Mouse (Mus musculus) liver, embryonic 15.5 days (tissue): ENCODE measurements around the gene Nek8. TPM values are rescaled to one million over a fixed set of nuclear protein-coding genes. Genes with fewer than 3 reads are reported as not detected.
"Not testable (repeated sequence)": the region's sequence is repeated elsewhere in the genome, so short reads cannot be mapped to it uniquely, and the experiment has no call there.

ENCODE experiments used
- ATAC-seq: fragments of 200-750 bp; cut with Nextera tagmentation; 2 replicates; pipeline ENCODE4 v1.8.0; 2017; ENCODE audit warnings: moderate number of reproducible peaks, mild to moderate bottlenecking, moderate library complexity; ENCODE audit not compliant: insufficient read depth
- H3K27ac ChIP-seq: fragments of 300-500 bp; sonication (generic); replicated peaks from 2 replicates; pipeline ENCODE4 v1.5.1; 2015; ENCODE audit warnings: mild to moderate bottlenecking, inconsistent platforms
- H3K27me3 ChIP-seq: fragments of 300-500 bp; sonication (generic); 2 replicates; pipeline ENCODE4 v1.6.1; 2015; ENCODE audit warnings: mild to moderate bottlenecking, inconsistent platforms
- H3K36me3 ChIP-seq: fragments of 300-500 bp; sonication (generic); replicated peaks from 2 replicates; pipeline ENCODE4 v1.6.1; 2015; ENCODE audit warnings: moderate library complexity, mild to moderate bottlenecking, inconsistent platforms
- H3K4me1 ChIP-seq: fragments of 300-500 bp; sonication (generic); replicated peaks from 2 replicates; pipeline ENCODE4 v1.6.1; 2015; ENCODE audit warnings: inconsistent platforms
- H3K4me2 ChIP-seq: fragments of 300-500 bp; sonication (generic); 2 replicates; pipeline ENCODE4 v1.6.1; 2015; ENCODE audit warnings: moderate library complexity, mild to moderate bottlenecking, inconsistent platforms
- H3K4me3 ChIP-seq: fragments of 300-500 bp; sonication (generic); replicated peaks from 2 replicates; pipeline ENCODE4 v1.5.1; 2015; ENCODE audit warnings: mild to moderate bottlenecking, inconsistent platforms
- H3K9ac ChIP-seq: fragments of 300-500 bp; sonication (generic); 2 replicates; pipeline ENCODE4 v1.6.1; 2015; ENCODE audit warnings: moderate library complexity, mild to moderate bottlenecking, inconsistent platforms
- H3K9me3 ChIP-seq: fragments of 300-500 bp; sonication (generic); replicated peaks from 2 replicates; pipeline ENCODE4 v1.6.1; 2016; ENCODE audit warnings: inconsistent platforms
- WGBS: fragments of 180-500 bp; shearing (Covaris S2); methylation state at CpG from one replicate; pipeline ENCODE4 v1.1.7; 2015; ENCODE audit warnings: mixed read lengths; ENCODE audit not compliant: insufficient replicate concordance; 5-methylcytosine and 5-hydroxymethylcytosine counted together
- polyA plus RNA-seq: library from polyadenylated mRNA; unstranded; fragments of >200 nt; fragmentation: Nextera tagmentation; extraction: Ambion mirVana; gene quantifications from 2 replicates; pipeline ENCODE4 v1.2.1, GENCODE M21; 2015

Nek8 gene
- polyA plus RNA-seq, 1 experiment from 2014 or later = 8.1 TPM

GRCm38 (mm10) chr11:78135314-78135713, 41.2 kb downstream of the Nek8 start:
- not testable (repeated sequence) for H3K27ac ChIP-seq, ATAC-seq, H3K27me3 ChIP-seq, H3K9me3 ChIP-seq, H3K36me3 ChIP-seq, H3K9ac ChIP-seq, H3K4me3 ChIP-seq, H3K4me2 ChIP-seq
- 66% methylated on average over 7 of the region's 7 CpGs for WGBS
- H3K4me1 ChIP-seq = peaks cover 67% of the 10 kb centered on the region

DNA sequence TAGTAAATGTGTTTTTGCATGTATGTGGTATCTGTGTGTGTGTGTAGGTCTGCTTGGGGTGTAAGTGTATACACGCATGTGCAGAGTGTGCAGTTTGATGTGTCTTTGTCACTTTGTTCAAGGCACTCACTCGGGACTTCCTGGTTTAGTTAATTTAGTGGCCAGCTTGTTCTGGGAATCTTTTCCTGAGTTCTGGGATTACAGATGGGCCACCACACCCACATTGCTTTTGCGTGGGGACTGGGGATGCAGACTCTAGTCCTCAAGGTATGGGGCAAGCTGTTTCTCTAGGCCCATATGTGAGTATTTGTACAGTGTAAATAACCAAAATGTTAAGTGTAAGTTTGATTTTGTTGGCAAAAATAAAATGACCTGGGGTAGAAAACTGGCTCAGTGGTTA, 42.1 kb downstream of the Nek8 start:
- H3K9ac ChIP-seq = no peak overlapping the region
- peak overlapping the region; percentile 16; the same call in 1 of the 2 replicates for H3K27ac ChIP-seq
- no peak overlapping the region for H3K4me2 ChIP-seq
- no peaks in the 10 kb centered on the region for H3K27me3 ChIP-seq
- no peak overlapping the region for H3K4me3 ChIP-seq
- ATAC-seq = no peak; the same call in 1 of the 2 replicates
- H3K36me3 ChIP-seq = 0 out of 2 replicates have a peak, but pooled peaks cover under 1% of the 10 kb centered on the region
- H3K9me3 ChIP-seq = no peaks in the 10 kb centered on the region
- peaks cover 70% of the 10 kb centered on the region for H3K4me1 ChIP-seq
- WGBS = 46% methylated on average over 3 of the region's 3 CpGs

- Histone ChIP-seq H3K27ac (peak overlapping the region; percentile 16; the same call in 1 of the 2 replicates), H3K4me1 (peaks cover 72% of the 10 kb centered on the region), H3K4me2 (no peak overlapping the region), H3K9me3 (no peaks in the 10 kb centered on the region), H3K4me3 (no peak overlapping the region), H3K27me3 (no peaks in the 10 kb centered on the region), H3K36me3 (0 out of 2 replicates have a peak, but pooled peaks cover 3% of the 10 kb centered on the region), H3K9ac (no peak overlapping the region)
- no peak for ATAC-seq
- WGBS = 28% methylated on average over 6 of the region's 6 CpGs
These were observed 42.6 kb downstream of the Nek8 start for GRCm38 (mm10) chr11:78133915-78134314.

- no peak overlapping the region for H3K27ac ChIP-seq
- ATAC-seq = no peak
- WGBS = 53% methylated on average over 8 of the region's 8 CpGs
These were observed 47.0 kb downstream of the Nek8 start for GRCm38 (mm10) chr11:78129458-78129857.

GRCm38 (mm10) chr11:78126739-78127138, 49.7 kb downstream of the Nek8 start:
- no peak overlapping the region for H3K4me3 ChIP-seq
- H3K36me3 ChIP-seq = 0 out of 2 replicates have a peak, but pooled peaks cover 3% of the 10 kb centered on the region
- peak overlapping the region; percentile 26 for H3K27ac ChIP-seq

More at GRCm38 (mm10) chr11:78129458-78129857, 47.0 kb downstream of the Nek8 start:
- Histone ChIP-seq H3K9me3 (no peaks in the 10 kb centered on the region), H3K4me1 (peaks cover 76% of the 10 kb centered on the region), H3K4me3 (no peak overlapping the region), H3K4me2 (no peak overlapping the region), H3K9ac (no peak overlapping the region), H3K27me3 (no peaks in the 10 kb centered on the region), H3K36me3 (0 out of 2 replicates have a peak, but pooled peaks cover 3% of the 10 kb centered on the region)

GRCm38 (mm10) chr11:78125691-78126090, 50.8 kb downstream of the Nek8 start:
- no peaks in the 10 kb centered on the region for H3K27me3 ChIP-seq
- WGBS = 19% methylated on average over 6 of the region's 6 CpGs
- H3K4me3 ChIP-seq = no peak overlapping the region
- H3K36me3 ChIP-seq = 0 out of 2 replicates have a peak, but pooled peaks cover 3% of the 10 kb centered on the region
- peak overlapping the region; percentile 11 for H3K27ac ChIP-seq
- H3K9ac ChIP-seq = 0 out of 2 replicates have a peak overlapping the region, but pooled peaks have one; percentile 1
- H3K9me3 ChIP-seq = no peaks in the 10 kb centered on the region
- peak overlapping the region; percentile 40 for H3K4me2 ChIP-seq
- peaks cover 76% of the 10 kb centered on the region for H3K4me1 ChIP-seq
- no peak for ATAC-seq

More at GRCm38 (mm10) chr11:78126739-78127138, 49.7 kb downstream of the Nek8 start:
- ATAC-seq = peak; percentile 58
- H3K9me3 ChIP-seq = no peaks in the 10 kb centered on the region
- WGBS = 30% methylated on average over 4 of the region's 4 CpGs
- H3K4me2 ChIP-seq = no peak overlapping the region
- H3K4me1 ChIP-seq = peaks cover 68% of the 10 kb centered on the region
- H3K9ac ChIP-seq = no peak overlapping the region
- no peaks in the 10 kb centered on the region for H3K27me3 ChIP-seq

DNA sequence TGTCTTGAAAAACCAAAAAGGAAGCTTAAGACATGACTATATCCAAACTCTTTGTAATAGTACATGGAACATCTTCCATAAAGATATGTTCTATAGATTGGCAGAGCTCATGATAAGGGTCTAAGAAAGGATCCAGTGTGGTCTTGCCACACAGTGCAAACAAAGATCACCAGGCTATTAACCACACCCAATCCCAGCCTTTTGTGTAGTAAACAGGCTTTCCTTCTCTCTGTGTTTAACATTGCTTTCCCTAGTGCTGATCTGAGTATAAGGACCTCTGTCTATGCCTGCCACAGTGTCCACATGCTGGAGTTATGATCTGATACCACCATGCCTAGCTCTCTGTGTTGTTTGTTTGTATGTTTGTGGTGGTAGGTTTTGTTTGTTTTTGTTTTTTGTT, 52.7 kb downstream of the Nek8 start:
- ATAC-seq = no peak
- H3K4me3 ChIP-seq = no peak overlapping the region
- H3K4me2 ChIP-seq = no peak overlapping the region
- H3K27me3 ChIP-seq = no peaks in the 10 kb centered on the region
- H3K9ac ChIP-seq = no peak overlapping the region
- H3K9me3 ChIP-seq = no peaks in the 10 kb centered on the region
- H3K4me1 ChIP-seq = peaks cover 79% of the 10 kb centered on the region
- H3K36me3 ChIP-seq = no peaks in the 10 kb centered on the region
- peak overlapping the region; percentile 31 for H3K27ac ChIP-seq

DNA sequence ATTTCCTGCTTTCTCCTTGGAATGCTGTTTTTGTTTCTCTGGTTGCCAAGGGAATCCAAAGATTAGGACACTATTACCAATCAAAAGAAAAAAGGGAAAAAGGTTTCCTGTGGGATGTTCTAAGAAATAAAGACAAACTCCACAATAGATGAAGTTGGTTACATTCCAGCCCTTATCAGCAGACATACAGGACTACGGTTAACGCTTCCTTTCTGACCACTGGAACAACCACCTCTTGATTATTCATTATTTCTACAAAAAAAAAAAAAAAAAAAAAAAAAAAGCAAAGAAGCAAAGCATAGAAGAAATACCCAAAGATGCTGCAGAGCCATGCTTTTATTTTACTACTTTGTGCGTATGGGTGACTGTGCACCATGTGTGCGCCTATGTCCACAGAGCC, 53.7 kb downstream of the Nek8 start:
- no peak for ATAC-seq
- Histone ChIP-seq H3K27me3 (no peaks in the 10 kb centered on the region), H3K9me3 (no peaks in the 10 kb centered on the region), H3K4me3 (no peak overlapping the region), H3K9ac (no peak overlapping the region), H3K27ac (no peak overlapping the region), H3K36me3 (no peaks in the 10 kb centered on the region), H3K4me1 (peaks cover 79% of the 10 kb centered on the region), H3K4me2 (no peak overlapping the region)
- WGBS = 44% methylated on average over 4 of the region's 4 CpGs

DNA sequence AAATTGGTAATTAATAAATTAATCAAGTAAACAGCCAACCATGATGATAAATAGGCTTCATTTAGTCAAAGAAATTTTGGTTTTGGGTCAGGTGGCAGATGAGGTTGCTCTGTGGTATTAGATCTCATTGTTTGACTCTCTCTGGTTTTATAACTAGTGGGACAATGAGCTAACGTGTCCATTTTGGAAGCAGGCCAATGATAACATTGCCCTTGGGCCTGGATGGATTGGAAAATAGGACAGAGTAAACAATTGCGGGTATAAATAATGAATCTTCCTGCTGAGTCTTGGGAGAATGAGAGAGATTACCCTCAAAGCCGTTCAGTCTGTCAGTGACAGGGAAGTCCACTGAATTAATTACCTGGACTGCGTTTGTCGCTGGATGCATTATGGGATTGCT, 55.3 kb downstream of the Nek8 start:
- H3K36me3 ChIP-seq = no peaks in the 10 kb centered on the region
- WGBS = 64% methylated on average over 5 of the region's 5 CpGs
- H3K27me3 ChIP-seq = no peaks in the 10 kb centered on the region
- H3K4me1 ChIP-seq = peaks cover 79% of the 10 kb centered on the region
- no peak overlapping the region for H3K27ac ChIP-seq
- H3K4me2 ChIP-seq = no peak overlapping the region
- no peak overlapping the region for H3K4me3 ChIP-seq
- no peak for ATAC-seq
- no peak overlapping the region for H3K9ac ChIP-seq
- H3K9me3 ChIP-seq = no peaks in the 10 kb centered on the region

- Histone ChIP-seq H3K4me2 (peak overlapping the region; percentile 21; the same call in 1 of the 2 replicates), H3K27me3 (no peaks in the 10 kb centered on the region), H3K9me3 (no peaks in the 10 kb centered on the region), H3K27ac (0 out of 2 replicates have a peak overlapping the region, but pooled peaks have one; percentile 26), H3K36me3 (no peaks in the 10 kb centered on the region), H3K9ac (no peak overlapping the region), H3K4me1 (peaks cover 81% of the 10 kb centered on the region), H3K4me3 (no peak overlapping the region)
- 23% methylated on average over 8 of the region's 8 CpGs for WGBS
- ATAC-seq = no peak
These were observed 56.6 kb downstream of the Nek8 start for GRCm38 (mm10) chr11:78119898-78120297.

DNA sequence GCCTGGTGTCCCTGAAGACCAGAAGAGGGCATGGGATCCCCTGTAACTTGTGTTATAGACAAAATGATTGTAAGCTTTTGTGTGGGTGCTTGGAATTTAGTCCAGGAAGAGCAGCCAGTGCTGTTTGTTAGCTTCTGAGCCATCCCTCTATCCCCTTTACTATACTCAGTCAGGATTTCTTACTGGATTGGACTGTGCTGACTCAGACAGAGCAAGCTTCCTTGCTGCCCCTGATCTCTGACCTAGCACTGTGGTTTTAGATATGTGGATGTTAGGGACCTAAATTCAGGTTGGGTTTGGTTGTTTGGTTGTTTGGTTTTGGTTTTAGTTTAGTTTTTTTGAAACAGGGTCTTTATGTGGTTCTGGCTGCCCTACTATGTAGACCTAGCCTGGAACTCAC, 58.0 kb downstream of the Nek8 start:
- Histone ChIP-seq H3K9ac (no peak overlapping the region), H3K27ac (no peak overlapping the region), H3K4me1 (peaks cover 85% of the 10 kb centered on the region), H3K36me3 (no peaks in the 10 kb centered on the region), H3K4me3 (no peak overlapping the region), H3K4me2 (no peak overlapping the region), H3K27me3 (no peaks in the 10 kb centered on the region), H3K9me3 (no peaks in the 10 kb centered on the region)
- ATAC-seq = no peak

DNA sequence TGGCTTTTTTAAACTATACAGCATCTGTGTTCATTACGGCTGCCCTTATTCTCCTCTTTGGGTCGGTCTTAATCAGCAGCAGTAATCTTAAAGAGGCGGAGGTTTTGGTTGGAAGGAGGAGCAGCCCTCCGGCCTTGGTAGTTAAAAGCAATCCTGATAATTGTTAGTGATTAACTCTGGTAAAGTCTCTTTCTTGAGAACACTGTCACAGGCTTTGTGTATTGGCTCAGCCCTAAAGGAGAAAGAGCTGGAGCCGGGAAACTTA, 60.4 kb downstream of the Nek8 start:
- peak overlapping the region; percentile 73 for H3K4me3 ChIP-seq
- no peaks in the 10 kb centered on the region for H3K9me3 ChIP-seq
- H3K4me1 ChIP-seq = peaks cover 73% of the 10 kb centered on the region
- H3K36me3 ChIP-seq = no peaks in the 10 kb centered on the region
- ATAC-seq = no peak
- peak overlapping the region; percentile 80 for H3K4me2 ChIP-seq
- peak overlapping the region; percentile 74 for H3K27ac ChIP-seq
- H3K27me3 ChIP-seq = no peaks in the 10 kb centered on the region
- 7% methylated on average over 5 of the region's 5 CpGs for WGBS
- peak overlapping the region; percentile 65 for H3K9ac ChIP-seq
